Mouse (Mus musculus) small intestine, adult 2 months (tissue): ENCODE measurements around the gene Zfp663. TPM values are rescaled to one million over a fixed set of nuclear protein-coding genes. Genes with fewer than 3 reads are reported as not detected.

ENCODE experiments used
- H3K27ac ChIP-seq: fragments of 200-500 bp; 2 replicates; pipeline ENCODE4 v1.5.1; 2012; ENCODE audit warnings: low read depth, low read length, control low read depth, inconsistent platforms; ENCODE audit not compliant: insufficient read depth
- H3K27me3 ChIP-seq: fragments of 200-500 bp; 2 replicates; pipeline ENCODE4 v1.6.1; 2012; ENCODE audit warnings: mild to moderate bottlenecking, moderate library complexity, low read length, inconsistent platforms; ENCODE audit not compliant: control insufficient read depth, insufficient read depth
- H3K36me3 ChIP-seq: fragments of 200-500 bp; 2 replicates; pipeline ENCODE4 v1.6.1; 2012; ENCODE audit warnings: mild to moderate bottlenecking, low read length, control low read depth, inconsistent platforms; ENCODE audit not compliant: control insufficient read depth, insufficient read depth
- H3K4me1 ChIP-seq: fragments of 200-500 bp; 2 replicates; pipeline ENCODE4 v1.6.1; 2012; ENCODE audit warnings: low read length, inconsistent platforms, mixed read lengths; ENCODE audit not compliant: control insufficient read depth, insufficient read depth, insufficient read length
- H3K4me3 ChIP-seq: fragments of 200-500 bp; 2 replicates; pipeline ENCODE4 v1.5.1; 2012; ENCODE audit warnings: low read depth, mild to moderate bottlenecking, control low read depth, inconsistent platforms, low read length, moderate library complexity
- CTCF ChIP-seq: fragments of 200-500 bp; IDR thresholded peaks from 2 replicates; pipeline ENCODE4 v1.5.1; 2012; ENCODE audit warnings: low read depth, mild to moderate bottlenecking, control low read depth, inconsistent platforms, low read length, moderate library complexity, mixed read lengths; ENCODE audit not compliant: insufficient replicate concordance, insufficient read length; ENCODE audit errors: extremely low read depth
- POLR2A ChIP-seq: fragments of 200-500 bp; IDR thresholded peaks from 2 replicates; pipeline ENCODE4 v1.6.1; 2012; ENCODE audit warnings: low read depth, mild to moderate bottlenecking, control low read depth, inconsistent platforms, low read length, moderate library complexity
- WGBS: fragments of 180-500 bp; shearing (Covaris S2); methylation state at CpG from one replicate; pipeline ENCODE4 v1.1.7; 2018; 5-methylcytosine and 5-hydroxymethylcytosine counted together
- polyA plus RNA-seq: library from polyadenylated mRNA; depleted of rRNA; stranded (reverse); fragments of >200 nt; gene quantifications from 2 replicates; pipeline ENCODE4 v1.2.3, GENCODE M21; 2012

The Zfp663 gene
- polyA plus RNA-seq, 1 experiment: not detected

DNA sequence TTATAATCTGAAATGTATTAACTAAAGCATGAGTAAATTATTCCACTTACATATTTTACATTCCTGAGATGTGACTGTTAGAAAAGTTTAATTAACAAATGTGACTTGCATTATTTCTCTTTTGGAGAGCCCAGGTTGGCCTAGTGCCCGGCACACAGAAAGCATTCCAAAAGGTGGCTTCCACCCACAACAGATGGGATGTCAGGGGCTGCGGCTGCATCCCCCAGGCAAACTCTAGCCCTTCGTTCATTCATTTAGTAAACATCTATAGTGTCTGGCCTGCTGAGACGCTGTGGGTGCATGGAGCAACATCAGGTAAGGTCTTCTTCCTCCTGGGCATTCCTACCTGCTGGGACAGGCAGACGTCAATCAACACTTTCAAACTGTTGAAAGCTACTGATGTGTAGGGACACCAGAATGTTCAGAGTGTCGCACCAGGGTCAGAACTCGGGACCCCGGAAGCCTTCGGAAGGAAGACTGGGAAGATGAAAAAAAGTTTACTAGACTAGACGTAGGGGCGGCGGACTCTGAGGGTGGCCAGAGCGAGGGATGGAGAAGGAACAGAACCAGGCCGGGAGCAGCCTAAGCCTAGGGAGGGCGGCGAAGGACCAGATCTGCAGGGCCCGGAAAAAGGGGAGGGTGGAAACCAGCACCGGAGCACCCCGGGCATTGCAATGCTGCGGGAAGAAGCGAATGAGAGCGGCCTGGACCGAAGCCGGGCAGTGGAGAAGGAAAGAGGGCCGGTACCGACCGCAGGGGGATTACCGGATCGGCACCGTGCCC, 42.8 kb downstream of the Zfp663 start:
- WGBS: 1% methylated on average over 30 of the region's 30 CpGs
- Histone ChIP-seq H3K4me1 (peaks cover 43% of the 10 kb centered on the region), H3K27ac (peak overlapping the region; percentile 37), H3K4me3 (peak overlapping the region; percentile 93), H3K36me3 (no peaks in the 10 kb centered on the region), H3K27me3 (no peaks in the 10 kb centered on the region)
- TF ChIP-seq POLR2A: no peak
- no peak for TF ChIP-seq CTCF

DNA sequence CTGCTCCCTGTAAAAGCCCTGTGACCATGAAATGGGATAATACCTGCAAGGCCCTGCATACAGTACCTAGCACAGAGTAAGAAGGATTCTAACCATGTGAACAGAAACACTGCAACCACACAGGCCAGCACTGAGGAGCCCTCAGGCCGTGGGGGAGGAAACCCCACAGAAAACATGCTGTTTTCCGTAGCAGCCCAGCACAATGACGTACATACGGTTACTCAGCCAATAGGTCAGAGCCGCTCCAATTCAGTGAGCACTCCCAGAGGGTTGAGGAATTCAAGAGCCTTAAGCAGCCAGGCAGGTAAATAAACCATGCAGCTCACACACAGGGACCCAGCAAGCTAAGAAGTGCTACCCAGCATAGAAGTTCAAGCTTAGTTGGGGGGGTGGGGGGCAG, 44.6 kb downstream of the Zfp663 start:
- TF ChIP-seq POLR2A (no peak), CTCF (no peak)
- no peak overlapping the region for H3K4me3 ChIP-seq
- H3K4me1 ChIP-seq: peaks cover 33% of the 10 kb centered on the region
- H3K27me3 ChIP-seq: no peaks in the 10 kb centered on the region
- H3K36me3 ChIP-seq: no peaks in the 10 kb centered on the region
- WGBS: 83% methylated on average over 5 of the region's 5 CpGs
- no peak overlapping the region; the same call in 1 of the 2 replicates for H3K27ac ChIP-seq

GRCm38 (mm10) chr2:165323484-165323883, 45.0 kb downstream of the Zfp663 start:
- no peak for TF ChIP-seq CTCF
- no peak for TF ChIP-seq POLR2A
- Histone ChIP-seq H3K27ac (no peak overlapping the region), H3K4me1 (peaks cover 33% of the 10 kb centered on the region), H3K27me3 (no peaks in the 10 kb centered on the region), H3K4me3 (no peak overlapping the region), H3K36me3 (no peaks in the 10 kb centered on the region)
- WGBS: 74% methylated on average over 5 of the region's 5 CpGs

DNA sequence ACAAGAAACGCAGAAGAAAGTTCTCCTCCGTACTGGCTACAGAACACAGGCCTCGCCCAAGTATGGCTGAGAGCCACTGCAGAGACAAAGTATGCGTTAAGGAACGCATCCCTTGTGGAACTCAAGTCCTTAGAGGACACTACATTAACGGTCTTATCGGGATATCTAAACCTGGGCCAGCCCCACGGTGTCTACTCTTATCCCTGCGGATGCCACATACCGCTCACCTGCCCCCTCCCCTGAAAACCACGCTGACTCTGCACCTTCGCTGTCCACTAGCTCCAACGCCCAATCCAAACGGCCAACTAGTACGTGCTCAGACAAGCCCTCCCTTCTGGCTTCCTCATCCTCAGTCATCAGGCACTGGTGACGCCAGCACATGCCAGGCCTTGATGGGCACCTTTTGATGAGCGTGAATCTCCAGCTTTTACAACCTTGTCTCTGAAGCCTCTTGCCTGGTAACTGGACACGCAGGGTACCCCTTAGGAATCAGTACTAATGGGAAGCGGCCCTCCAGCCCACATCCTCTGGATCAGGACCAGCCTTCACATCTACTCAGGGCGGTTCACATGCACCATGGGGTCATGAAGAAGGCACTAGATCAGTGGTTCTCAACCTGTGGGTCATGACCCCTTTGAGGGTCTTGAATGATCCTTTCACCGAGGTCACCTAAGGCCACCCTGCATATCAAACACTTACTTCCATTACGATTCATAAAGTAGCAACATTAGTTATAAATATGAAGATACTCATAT, 46.4 kb downstream of the Zfp663 start:
- Histone ChIP-seq H3K27me3 (no peaks in the 10 kb centered on the region), H3K4me3 (no peak overlapping the region), H3K27ac (0 out of 2 replicates have a peak overlapping the region, but pooled peaks have one; percentile 57), H3K4me1 (peaks cover 42% of the 10 kb centered on the region), H3K36me3 (no peaks in the 10 kb centered on the region)
- WGBS: 82% methylated on average over 22 of the region's 22 CpGs
- no peak for TF ChIP-seq CTCF
- 0 out of 2 replicates have a peak, but pooled peaks have one; percentile 7 for TF ChIP-seq POLR2A

DNA sequence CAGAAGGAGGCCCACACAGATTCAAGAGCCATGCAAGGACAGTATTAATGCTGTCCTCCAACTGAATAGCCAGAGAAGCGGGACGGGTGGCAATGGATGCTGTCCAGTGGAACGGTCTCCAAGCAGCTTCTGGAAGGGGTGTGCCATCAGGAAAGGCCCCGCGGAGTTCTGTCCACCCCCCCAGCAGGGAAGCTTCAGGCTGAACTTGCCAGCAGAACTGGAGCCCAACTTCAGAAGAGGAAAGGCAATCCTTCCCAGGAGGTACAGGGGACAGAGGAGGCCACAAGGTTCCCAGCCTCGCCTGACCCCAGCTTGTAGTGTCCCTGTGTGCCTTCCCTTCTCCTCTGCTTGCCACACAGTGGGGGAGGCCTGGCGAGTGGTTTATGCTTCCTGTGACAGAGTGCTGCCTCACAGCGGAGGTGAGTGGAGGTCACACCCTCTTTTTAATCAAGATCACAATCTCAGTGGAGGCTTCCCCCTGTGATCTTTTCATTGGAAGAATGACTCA, 47.1 kb downstream of the Zfp663 start:
- H3K27ac ChIP-seq: peak overlapping the region; percentile 57; the same call in 1 of the 2 replicates
- no peaks in the 10 kb centered on the region for H3K27me3 ChIP-seq
- WGBS: 59% methylated on average over 8 of the region's 8 CpGs
- H3K36me3 ChIP-seq: no peaks in the 10 kb centered on the region
- peaks cover 43% of the 10 kb centered on the region for H3K4me1 ChIP-seq
- TF ChIP-seq POLR2A: no peak
- no peak for TF ChIP-seq CTCF
- no peak overlapping the region for H3K4me3 ChIP-seq

GRCm38 (mm10) chr2:165320531-165321150, 47.9 kb downstream of the Zfp663 start:
- H3K27me3 ChIP-seq: no peaks in the 10 kb centered on the region

DNA sequence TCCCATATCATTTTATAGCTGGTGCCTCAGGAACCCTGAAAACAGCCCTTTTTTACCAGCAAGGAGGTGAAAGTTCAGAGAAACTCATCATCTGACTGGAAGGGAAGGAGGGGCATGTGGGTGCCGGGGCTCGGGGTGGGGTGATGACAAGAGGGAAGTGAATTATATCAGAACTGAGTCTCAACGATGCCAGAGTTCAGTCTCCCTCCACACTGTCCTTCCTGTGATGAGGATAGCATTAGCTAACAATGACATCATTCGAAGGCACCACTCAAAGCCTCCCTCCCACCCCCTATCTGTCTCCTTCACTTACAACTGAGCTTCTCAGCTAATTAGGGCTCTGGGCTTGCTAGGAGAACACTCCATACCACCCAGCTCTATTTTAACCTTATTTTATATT, 49.0 kb downstream of the Zfp663 start:
- Histone ChIP-seq H3K4me3 (no peak overlapping the region), H3K36me3 (peaks cover 13% of the 10 kb centered on the region), H3K27me3 (no peaks in the 10 kb centered on the region), H3K4me1 (peaks cover 41% of the 10 kb centered on the region), H3K27ac (no peak overlapping the region)
- TF ChIP-seq CTCF (no peak), POLR2A (no peak)
- WGBS: 20% methylated on average over 4 of the region's 4 CpGs

More at GRCm38 (mm10) chr2:165320531-165321150, 47.9 kb downstream of the Zfp663 start:
- TF ChIP-seq POLR2A (no peak), CTCF (no peak)
- Histone ChIP-seq H3K36me3 (peaks cover 2% of the 10 kb centered on the region), H3K4me3 (no peak overlapping the region), H3K27ac (peak overlapping the region; percentile 44), H3K4me1 (peaks cover 43% of the 10 kb centered on the region)
- 54% methylated on average over 12 of the region's 12 CpGs for WGBS
